Mouse (Mus musculus): ENCODE measurements around the gene Npw.

Gene Npw

GRCm38 (mm10) chr17:24640581-24640980, 17.7 kb downstream of the Npw start:
- DNase-seq (ENCODE audit: low spot score in 2 of 2), result no peak

GRCm38 (mm10) chr17:24640119-24640518, 18.1 kb downstream of the Npw start:
- DNase-seq (ENCODE audit: low spot score in 2 of 2), result no peak

DNA sequence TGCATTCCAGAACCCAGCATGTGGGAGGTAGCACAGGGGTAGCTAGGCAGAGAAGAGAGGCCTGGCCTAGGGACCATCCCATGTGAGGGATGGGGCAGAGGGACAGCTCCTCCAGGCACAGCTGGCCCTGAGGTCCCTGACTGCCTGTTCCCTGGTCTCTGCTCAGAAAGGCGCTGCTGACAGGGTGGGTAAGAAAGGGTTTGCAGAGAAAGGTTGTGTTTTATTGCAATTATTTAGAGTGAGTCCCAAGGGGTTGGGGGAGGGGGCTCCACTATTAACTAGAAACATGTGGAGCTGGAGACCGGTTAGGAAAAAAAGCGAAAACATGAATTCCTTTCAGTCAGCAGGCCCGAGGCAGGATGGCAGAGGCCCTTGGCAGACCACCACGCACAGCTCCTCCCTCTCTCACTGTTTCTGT, 18.7 kb downstream of the Npw start:
- no peak for DNase-seq (ENCODE audit: low spot score in 2 of 2)

GRCm38 (mm10) chr17:24638840-24639239, 19.4 kb downstream of the Npw start:
- no peak for DNase-seq (ENCODE audit: low spot score in 2 of 2)

- DNase-seq (ENCODE audit: low spot score in 2 of 2), result no peak
Measured at GRCm38 (mm10) chr17:24638214-24638613, 20.0 kb downstream of the Npw start.

GRCm38 (mm10) chr17:24636781-24637481, 21.3 kb downstream of the Npw start:
- DNase-seq (ENCODE audit: low spot score in 2 of 2), result no peak

DNA sequence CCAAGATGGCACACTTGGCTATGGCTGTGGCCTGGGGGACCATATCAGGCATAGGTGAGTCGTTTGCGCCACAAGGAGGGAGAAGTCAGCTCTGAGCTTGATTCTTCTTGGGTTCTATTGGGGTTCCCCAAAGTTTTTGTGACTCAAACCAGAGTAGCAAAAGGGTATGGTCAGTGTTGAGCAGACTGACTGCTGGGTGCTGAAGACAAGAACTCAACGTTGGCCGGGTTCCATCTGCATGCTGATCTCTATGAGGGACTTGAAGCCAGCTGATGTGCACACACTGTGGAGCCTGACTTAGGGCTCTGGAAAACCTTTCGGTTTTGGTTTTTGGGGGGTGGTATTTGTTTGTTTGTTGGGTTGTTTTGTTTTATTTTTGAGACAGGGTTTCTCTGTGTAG, 22.6 kb downstream of the Npw start:
- DNase-seq (ENCODE audit: low spot score in 2 of 2), result no peak

- DNase-seq (ENCODE audit: low spot score in 2 of 2), result no peak
Measured at GRCm38 (mm10) chr17:24635024-24635423, 23.2 kb downstream of the Npw start.

DNA sequence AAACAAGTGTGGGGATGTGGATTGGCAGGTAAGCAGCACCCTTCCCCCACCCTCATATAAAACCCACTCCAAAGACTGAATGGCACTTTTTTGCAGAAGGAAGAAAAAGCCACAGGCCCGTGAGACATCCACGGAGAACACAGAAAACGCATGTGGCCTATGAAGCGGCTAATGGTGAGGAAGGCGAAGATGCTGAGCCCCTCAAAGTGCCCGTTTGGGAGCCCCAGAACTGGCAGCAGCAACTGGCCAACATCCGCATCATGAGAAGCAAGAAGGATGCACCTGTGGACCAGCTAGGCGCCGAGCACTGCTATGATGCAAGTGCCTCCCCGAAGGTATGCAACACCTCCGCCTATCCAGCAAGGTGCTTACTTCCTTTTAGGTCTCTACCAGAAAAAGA, 24.4 kb downstream of the Npw start:
- DNase-seq (ENCODE audit: low spot score in 2 of 2), result no peak

DNA sequence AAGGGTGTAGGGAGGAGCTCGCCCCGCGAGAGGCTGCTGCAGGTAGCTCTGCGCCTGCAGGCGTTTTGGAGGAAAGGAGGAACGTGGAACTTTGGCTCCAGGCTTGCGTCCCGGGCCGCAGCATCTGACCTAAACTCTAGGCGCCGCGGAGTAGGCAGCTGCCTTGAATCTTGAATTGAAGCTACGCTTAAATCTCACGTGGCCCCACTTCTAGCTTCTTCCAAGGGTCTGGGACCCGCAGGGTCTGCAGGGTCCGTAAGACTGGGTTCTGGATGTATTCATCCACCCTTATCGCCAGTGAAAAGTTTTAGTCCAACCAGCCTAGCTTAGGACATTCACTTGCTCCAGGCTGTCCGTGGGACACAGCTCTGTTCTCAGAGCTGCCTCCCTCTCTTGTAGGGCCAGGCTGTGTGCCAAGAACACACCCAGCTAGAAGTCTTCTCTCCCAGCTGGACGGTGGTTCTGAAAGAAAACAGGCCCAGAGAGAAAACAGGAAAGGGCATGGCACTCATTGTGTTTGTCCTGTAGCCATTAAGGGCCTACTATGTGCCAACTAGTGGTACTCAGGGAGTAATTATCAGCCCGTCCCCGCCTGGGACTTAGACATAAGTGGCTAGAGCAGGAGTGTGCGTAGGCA, 25.3 kb downstream of the Npw start:
- no peak for DNase-seq (ENCODE audit: low spot score in 2 of 2)

- peak; percentile 64 to 79 for DNase-seq (ENCODE audit: low spot score in 2 of 2)
Measured at GRCm38 (mm10) chr17:24632167-24632812, 26.0 kb downstream of the Npw start, which contains the start of the genes Tsc2 and Nthl1. Tsc2 (minus strand) TSS chr17:24632630. Nthl1 (plus strand) TSS chr17:24632680.

DNA sequence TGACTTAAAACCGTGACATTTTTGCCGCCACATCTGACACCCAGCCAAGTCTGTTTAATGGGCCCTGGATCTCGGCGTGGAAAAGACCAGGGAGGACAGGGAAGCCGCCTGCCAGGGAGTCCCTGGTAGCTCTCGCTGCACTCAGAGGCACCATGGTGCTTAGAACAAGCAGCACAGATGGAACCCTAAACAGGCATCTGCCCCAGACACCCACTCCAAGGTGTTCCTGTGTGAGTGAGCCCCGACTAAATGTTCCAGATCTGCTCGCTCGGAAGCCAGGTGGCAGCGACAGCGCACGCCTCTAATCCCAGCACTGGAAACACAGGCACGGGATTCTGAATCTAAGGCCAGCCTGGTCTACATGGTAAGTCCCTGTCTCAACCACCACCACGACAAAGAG, 28.2 kb downstream of the Npw start:
- no peak for DNase-seq (ENCODE audit: low spot score in 2 of 2)

GRCm38 (mm10) chr17:24628646-24629045, 29.6 kb downstream of the Npw start:
- peak in 1 of 2 experiments; percentile 74 for DNase-seq (ENCODE audit: low spot score in 2 of 2)

GRCm38 (mm10) chr17:24625472-24625871, 32.8 kb downstream of the Npw start:
- no peak for DNase-seq (ENCODE audit: low spot score in 2 of 2)

DNA sequence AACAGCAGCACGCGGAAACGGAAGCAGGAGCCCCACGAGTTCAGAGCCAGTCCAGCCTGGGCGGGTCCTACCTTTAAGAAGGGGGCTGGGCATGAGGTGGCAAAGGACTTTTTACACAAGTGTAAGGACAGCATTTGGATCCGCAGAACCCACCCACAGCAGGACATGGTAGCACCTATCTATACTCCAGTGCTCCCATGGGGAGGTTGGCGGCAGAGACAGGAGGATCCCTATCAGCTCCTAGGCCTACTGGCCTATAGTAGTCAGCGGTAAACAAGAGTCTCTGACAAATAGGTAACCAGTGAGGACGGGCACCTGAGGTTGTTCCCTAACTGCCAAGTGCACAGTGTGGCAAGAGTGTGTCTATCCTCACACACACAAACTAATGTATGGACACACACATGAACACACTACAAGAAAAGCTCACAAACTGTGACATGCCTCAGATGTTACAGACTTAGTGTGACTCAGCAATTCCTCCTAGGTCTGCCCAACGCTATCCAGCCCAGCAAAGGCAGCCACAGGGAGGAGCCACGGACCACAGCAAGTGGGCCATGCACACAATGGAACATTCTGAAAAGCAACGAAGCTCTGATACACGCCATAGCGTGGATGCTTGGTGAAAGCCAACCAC, 40.6 kb downstream of the Npw start:
- DNase-seq (ENCODE audit: low spot score in 2 of 2), result no peak

DNA sequence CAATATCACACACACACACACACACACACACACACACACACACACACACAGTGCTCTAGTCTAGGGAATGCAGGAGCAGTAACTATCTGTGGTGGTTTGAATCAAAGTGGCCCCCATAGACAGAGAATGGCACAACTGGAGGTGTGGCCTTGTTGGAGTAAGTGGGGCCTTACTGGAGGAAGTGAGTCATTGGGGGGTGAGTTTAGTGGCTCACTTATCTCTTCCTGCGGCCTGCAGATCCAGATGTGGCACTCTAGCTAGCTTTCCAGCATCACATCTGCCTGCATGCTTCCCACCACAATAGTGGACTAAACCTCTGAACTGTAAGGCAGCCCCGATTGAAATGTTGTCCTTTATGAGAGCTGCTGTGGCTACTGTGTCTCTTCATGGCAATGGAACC, 47.5 kb downstream of the Npw start:
- no peak for DNase-seq (ENCODE audit: low spot score in 2 of 2)

DNA sequence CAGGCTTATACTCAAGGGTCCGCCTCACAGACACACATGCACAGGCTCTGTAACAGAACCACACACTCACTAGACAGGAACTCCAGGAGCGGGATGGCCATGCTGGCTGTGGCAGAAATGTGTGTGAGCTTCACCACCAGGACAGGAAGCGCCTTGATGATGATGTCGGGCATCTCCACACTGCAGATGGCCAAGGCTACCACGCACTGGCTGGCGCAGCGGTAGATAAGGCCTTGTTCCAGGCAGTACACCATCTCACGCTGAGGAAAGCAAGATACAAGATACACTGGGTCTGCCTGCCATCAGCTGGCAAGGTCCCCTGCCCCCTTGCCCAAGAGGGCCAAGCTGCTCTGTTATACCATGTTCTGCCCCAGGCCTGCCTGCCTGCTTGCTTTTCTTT, 49.4 kb downstream of the Npw start:
- DNase-seq (ENCODE audit: low spot score in 2 of 2), result no peak

GRCm38 (mm10) chr17:24608370-24608769, 49.9 kb downstream of the Npw start:
- no peak for DNase-seq (ENCODE audit: low spot score in 2 of 2)

All from cerebellum, postnatal 4 days (tissue).